Mouse (Mus musculus) embryonic facial prominence, embryonic 11.5 days (tissue): Measurements from ENCODE around the gene Ttc25. TPM values are rescaled to one million over a fixed set of nuclear protein-coding genes. Genes with fewer than 3 reads are reported as not detected.
A peak's percentile ranks its signal among the peaks of the same experiment; 100 is the strongest.

ENCODE experiments used
- ATAC-seq: fragments of 200-750 bp; cut with Nextera tagmentation; replicated peaks from 2 replicates; pipeline ENCODE4 v1.8.0; 2017; ENCODE audit warnings: low read depth; ENCODE audit not compliant: insufficient number of reproducible peaks, low FRiP score, low TSS enrichment
- DNase-seq: peaks from one replicate; pipeline ENCODE4 v3.0.0-alpha.2; 2015; ENCODE audit warnings: low spot score
- H3K27ac ChIP-seq: fragments of 300-500 bp; sonication (generic); replicated peaks from 2 replicates; pipeline ENCODE4 v1.5.1; 2014; ENCODE audit warnings: mild to moderate bottlenecking, low read depth, low read length, control low read depth
- H3K27me3 ChIP-seq: fragments of 300-500 bp; sonication (generic); 2 replicates; pipeline ENCODE4 v1.6.1; 2014; ENCODE audit warnings: mild to moderate bottlenecking, low read length, moderate library complexity, mixed read lengths; ENCODE audit not compliant: control insufficient read depth, insufficient read depth
- H3K36me3 ChIP-seq: fragments of 300-500 bp; sonication (generic); replicated peaks from 2 replicates; pipeline ENCODE4 v1.6.1; 2014; ENCODE audit warnings: low read depth, mild to moderate bottlenecking, low read length, moderate library complexity, mixed read lengths; ENCODE audit not compliant: control insufficient read depth, insufficient read depth
- H3K4me1 ChIP-seq: fragments of 300-500 bp; sonication (generic); 2 replicates; pipeline ENCODE4 v1.6.1; 2014; ENCODE audit warnings: low read length, mixed read lengths; ENCODE audit not compliant: control insufficient read depth, insufficient read depth
- H3K4me2 ChIP-seq: fragments of 300-500 bp; sonication (generic); 2 replicates; pipeline ENCODE4 v1.6.1; 2014; ENCODE audit warnings: low read depth, mild to moderate bottlenecking, control low read depth, low read length, moderate library complexity
- H3K4me3 ChIP-seq: fragments of 300-500 bp; sonication (generic); 2 replicates; pipeline ENCODE4 v1.5.1; 2014; ENCODE audit warnings: low read depth, low read length, control low read depth
- H3K9ac ChIP-seq: fragments of 300-500 bp; sonication (generic); replicated peaks from 2 replicates; pipeline ENCODE4 v1.6.1; 2014; ENCODE audit warnings: mild to moderate bottlenecking, control low read depth, low read length
- H3K9me3 ChIP-seq: fragments of 300-500 bp; sonication (generic); replicated peaks from 2 replicates; pipeline ENCODE4 v1.6.1; 2016; ENCODE audit warnings: mild to moderate bottlenecking, low read length, inconsistent platforms, mixed read lengths; ENCODE audit not compliant: control insufficient read depth
- WGBS: fragments of 180-500 bp; shearing (Covaris S2); extraction: QIAGEN DNeasy Blood & Tissue Kit; methylation state at CpG from one replicate; pipeline ENCODE4 v1.1.7; 2014; 5-methylcytosine and 5-hydroxymethylcytosine counted together
- polyA plus RNA-seq: library from polyadenylated mRNA; unstranded; fragments of >200 nt; fragmentation: Nextera tagmentation; extraction: Ambion mirVana; gene quantifications from 2 replicates; pipeline ENCODE4 v1.2.1, GENCODE M21; 2014

Gene Ttc25
- polyA plus RNA-seq, 1 experiment from 2014 or later = 1.4 TPM

- peak overlapping the region; percentile 77 for H3K27ac ChIP-seq
- H3K4me1 ChIP-seq = peaks cover 2% of the 10 kb centered on the region; the same call in 1 of the 2 replicates
- H3K36me3 ChIP-seq = no peaks in the 10 kb centered on the region
- under 1% methylated on average over 40 of the region's 40 CpGs for WGBS
- H3K9ac ChIP-seq = peak overlapping the region; percentile 74
- H3K27me3 ChIP-seq = no peaks in the 10 kb centered on the region
- no peaks in the 10 kb centered on the region for H3K9me3 ChIP-seq
- H3K4me3 ChIP-seq = peak overlapping the region; percentile 72
- peak overlapping the region; percentile 75 for H3K4me2 ChIP-seq
- DNase-seq = peak; percentile 99
- ATAC-seq = peak; percentile 95
These were observed 74.1 kb downstream of the Ttc25 start for GRCm38 (mm10) chr11:100619485-100619975.

- DNase-seq (no peak), ATAC-seq (no peak)
- Histone ChIP-seq H3K9ac (peak within 1 kb of the TSS; percentile 74), H3K4me1 (peaks cover 2% of the 10 kb centered on the region; the same call in 1 of the 2 replicates), H3K9me3 (no peaks in the 10 kb centered on the region), H3K4me2 (peak within 1 kb of the TSS; percentile 75), H3K27ac (peak within 1 kb of the TSS; percentile 77), H3K4me3 (peak within 1 kb of the TSS; percentile 72), H3K36me3 (no peaks in the 10 kb centered on the region), H3K27me3 (no peaks in the 10 kb centered on the region)
- 4% methylated on average over 11 of the region's 11 CpGs for WGBS
These were observed 74.6 kb downstream of the Ttc25 start, which contains the start of gene Dnajc7 for GRCm38 (mm10) chr11:100619982-100620381. TSS of gene Dnajc7 (minus strand) at chr11:100620168.

Other genes with a start within 250 kb of the Ttc25 start
- 1,683 and 1,757 TPM in 2 replicates for gene Eif1, start 225.7 kb upstream of the Ttc25 start, polyA plus RNA-seq
- gene Gast, start 211.2 kb upstream of the Ttc25 start, polyA plus RNA-seq = not detected in 2 replicates
- 5.5 and 6.2 TPM in 2 replicates for gene Hap1, start 189.5 kb upstream of the Ttc25 start, polyA plus RNA-seq
- 31.8 and 37.4 TPM in 2 replicates for gene Jup, start 147.8 kb upstream of the Ttc25 start, polyA plus RNA-seq
- gene P3h4, start 130.8 kb upstream of the Ttc25 start, polyA plus RNA-seq = 33.0 and 37.1 TPM in 2 replicates
- 60.0 and 69.4 TPM in 2 replicates for gene Fkbp10, start 129.9 kb upstream of the Ttc25 start, polyA plus RNA-seq
- 136 and 145 TPM in 2 replicates for gene Nt5c3b, start 103.8 kb upstream of the Ttc25 start, polyA plus RNA-seq
- gene Klhl10, start 103.7 kb upstream of the Ttc25 start, polyA plus RNA-seq = 0.52 and 0.57 TPM in 2 replicates
- 13.1 and 13.2 TPM in 2 replicates for gene Klhl11, start 72.9 kb upstream of the Ttc25 start, polyA plus RNA-seq
- 200 and 210 TPM in 2 replicates for gene Acly, start 17.6 kb upstream of the Ttc25 start, polyA plus RNA-seq
- 20.0 and 23.6 TPM in 2 replicates for gene Cnp, start 29.3 kb downstream of the Ttc25 start, polyA plus RNA-seq
- gene Nkiras2, start 73.6 kb downstream of the Ttc25 start, polyA plus RNA-seq = 79.5 and 93.0 TPM in 2 replicates
- gene Dnajc7, start 74.6 kb downstream of the Ttc25 start, polyA plus RNA-seq = 80.0 and 83.9 TPM in 2 replicates
- gene Zfp385c, start 146.8 kb downstream of the Ttc25 start, polyA plus RNA-seq = 0.53 and 1.2 TPM in 2 replicates
- gene Dhx58, start 158.7 kb downstream of the Ttc25 start, polyA plus RNA-seq = 1.2 and 1.8 TPM in 2 replicates
- gene Kat2a, start 166.9 kb downstream of the Ttc25 start, polyA plus RNA-seq = 49.9 and 55.9 TPM in 2 replicates
- gene Hspb9, start 168.2 kb downstream of the Ttc25 start, polyA plus RNA-seq = not detected in 2 replicates
- 76.6 and 86.1 TPM in 2 replicates for gene Rab5c, start 192.6 kb downstream of the Ttc25 start, polyA plus RNA-seq
- 0.50 and 0.56 TPM in 2 replicates for gene Kcnh4, start 214.3 kb downstream of the Ttc25 start, polyA plus RNA-seq
- not detected in 2 replicates for gene Hcrt, start 217.3 kb downstream of the Ttc25 start, polyA plus RNA-seq
- gene Ghdc, start 225.3 kb downstream of the Ttc25 start, polyA plus RNA-seq = 1.4 and 1.5 TPM in 2 replicates